Mouse (Mus musculus) midbrain, embryonic 16.5 days (tissue): Measurements from ENCODE around the gene Dcst2. TPM values are rescaled to one million over a fixed set of nuclear protein-coding genes. Genes with fewer than 3 reads are reported as not detected.

Source experiments
- ATAC-seq: fragments of 200-750 bp; cut with Nextera tagmentation; 2 replicates; pipeline ENCODE4 v1.8.0; 2017; ENCODE audit warnings: moderate TSS enrichment
- H3K27ac ChIP-seq: fragments of 300-500 bp; sonication (generic); 2 replicates; pipeline ENCODE4 v1.5.1; 2014; ENCODE audit warnings: mild to moderate bottlenecking, low read length, mixed read lengths
- H3K27me3 ChIP-seq: fragments of 300-500 bp; sonication (generic); 2 replicates; pipeline ENCODE4 v1.6.1; 2014; ENCODE audit warnings: low read depth, low read length, mixed read lengths; ENCODE audit not compliant: control insufficient read depth, insufficient read depth
- H3K36me3 ChIP-seq: fragments of 300-500 bp; sonication (generic); 2 replicates; pipeline ENCODE4 v1.6.1; 2014; ENCODE audit warnings: mild to moderate bottlenecking, low read length, moderate library complexity, mixed read lengths; ENCODE audit not compliant: control insufficient read depth, insufficient read depth
- H3K4me1 ChIP-seq: fragments of 300-500 bp; sonication (generic); 2 replicates; pipeline ENCODE4 v1.6.1; 2014; ENCODE audit warnings: mild to moderate bottlenecking, low read length, mixed read lengths; ENCODE audit not compliant: control insufficient read depth, insufficient read depth
- H3K4me2 ChIP-seq: fragments of 300-500 bp; sonication (generic); 2 replicates; pipeline ENCODE4 v1.6.1; 2014; ENCODE audit warnings: mild to moderate bottlenecking, low read length, mixed read lengths
- H3K4me3 ChIP-seq: fragments of 300-500 bp; sonication (generic); 2 replicates; pipeline ENCODE4 v1.5.1; 2014; ENCODE audit warnings: low read depth, mild to moderate bottlenecking, low read length, moderate library complexity, mixed read lengths
- H3K9ac ChIP-seq: fragments of 300-500 bp; sonication (generic); 2 replicates; pipeline ENCODE4 v1.6.1; 2014; ENCODE audit warnings: low read depth, low read length, mixed read lengths
- H3K9me3 ChIP-seq: fragments of 300-500 bp; sonication (generic); replicated peaks from 2 replicates; pipeline ENCODE4 v1.6.1; 2014; ENCODE audit warnings: mild to moderate bottlenecking, low read length, mixed read lengths; ENCODE audit not compliant: control insufficient read depth, poor library complexity, severe bottlenecking
- WGBS: fragments of 180-500 bp; shearing (Covaris S2); extraction: QIAGEN DNeasy Blood & Tissue Kit; methylation state at CpG from one replicate; pipeline ENCODE4 v1.1.7; 2014; 5-methylcytosine and 5-hydroxymethylcytosine counted together
- polyA plus RNA-seq: library from polyadenylated mRNA; unstranded; fragments of >200 nt; fragmentation: Nextera tagmentation; extraction: Ambion mirVana; gene quantifications from 2 replicates; pipeline ENCODE4 v1.2.1, GENCODE M21; 2015

Gene Dcst2
- polyA plus RNA-seq, 1 experiment from 2014 or later = 0.25 TPM

DNA sequence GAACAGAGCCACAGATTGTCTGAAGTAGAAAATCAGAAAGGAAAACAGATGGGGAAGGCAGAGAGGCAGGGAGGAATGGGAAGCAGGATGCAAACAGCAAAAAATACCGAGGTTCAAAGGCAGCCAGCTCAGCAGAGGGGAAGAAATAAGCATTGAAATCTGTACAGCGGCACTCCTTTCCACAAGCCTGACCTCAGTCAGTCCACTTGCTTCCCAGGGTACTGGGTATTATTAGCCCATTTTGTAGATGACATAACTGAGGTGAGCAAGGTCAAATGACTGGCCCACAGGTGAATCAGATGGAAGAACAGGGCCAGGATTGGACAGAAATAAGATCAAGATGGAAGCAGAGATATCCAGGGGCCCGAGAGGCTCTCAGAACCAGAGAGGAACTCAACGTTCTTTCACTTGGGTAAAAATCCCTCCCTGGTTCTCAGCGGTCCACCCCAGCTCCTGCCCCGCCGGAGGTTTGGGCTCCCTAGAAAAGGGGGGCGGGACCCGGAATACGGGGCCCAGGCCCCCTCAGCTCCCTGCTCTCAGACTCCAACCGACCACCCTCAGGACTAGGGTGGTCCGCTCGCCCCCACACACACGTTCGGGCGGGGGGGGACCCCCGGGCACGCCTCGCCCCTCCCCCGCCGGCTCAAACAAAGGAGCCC is 24.6 kb upstream of the Dcst2 start:
- Histone ChIP-seq H3K4me3 (peak overlapping the region; percentile 75), H3K36me3 (no peaks in the 10 kb centered on the region), H3K27ac (peak overlapping the region; percentile 59), H3K9ac (peak overlapping the region; percentile 80), H3K9me3 (no peaks in the 10 kb centered on the region), H3K4me1 (peaks cover 41% of the 10 kb centered on the region), H3K27me3 (no peaks in the 10 kb centered on the region), H3K4me2 (peak overlapping the region; percentile 97)
- under 1% methylated on average over 17 of the region's 21 CpGs for WGBS
- peak; percentile 14; the same call in 1 of the 2 replicates for ATAC-seq

DNA sequence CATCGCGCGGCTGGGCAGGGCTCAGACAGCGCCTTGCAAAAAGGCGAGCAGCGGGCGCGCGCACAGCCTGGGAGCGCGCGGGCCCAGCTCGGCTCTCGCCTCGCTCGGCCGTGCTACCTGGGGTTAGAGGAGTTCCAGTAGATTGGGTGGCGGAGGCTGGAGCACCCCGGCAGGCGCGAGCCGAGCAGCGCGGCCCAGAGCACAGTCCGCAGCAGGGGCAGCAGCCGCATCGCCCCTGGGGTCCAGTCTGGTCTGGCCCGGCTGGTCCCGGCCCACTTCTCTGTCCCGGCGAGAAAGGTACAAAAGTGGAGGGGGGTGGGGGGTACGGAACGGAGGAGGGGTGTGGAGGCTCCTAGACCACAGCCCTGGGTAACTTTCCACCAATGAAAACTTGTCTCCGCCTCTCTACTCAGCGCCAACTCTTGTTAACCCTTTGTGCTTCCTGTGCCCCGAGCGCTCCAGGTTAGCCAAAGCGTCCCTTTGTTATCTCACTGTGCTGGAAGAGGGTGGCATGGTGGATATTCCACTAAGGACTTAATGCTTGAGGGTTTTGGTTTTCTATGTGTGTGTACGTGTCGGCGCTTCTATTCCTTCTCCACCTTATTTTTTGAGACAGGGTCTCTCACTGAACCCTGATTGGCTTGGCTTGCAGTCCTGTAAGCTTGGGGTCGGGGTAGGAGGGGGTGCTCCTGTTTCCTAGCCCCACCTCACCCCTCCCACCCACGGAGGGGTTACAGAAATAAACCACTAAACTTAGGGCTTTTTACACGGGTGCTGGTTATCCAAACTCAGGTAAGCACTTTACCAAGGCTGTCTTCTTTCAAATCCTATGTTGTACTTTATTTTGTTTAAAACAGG is 23.8 kb upstream of the Dcst2 start, which contains the start of gene Efna4:
Gene Efna4 (minus strand): TSS at position 308 of the 858 bp plus-strand sequence.
- 1% methylated on average over 39 of the region's 44 CpGs for WGBS
- H3K9me3 ChIP-seq = no peaks in the 10 kb centered on the region
- peak within 1 kb of the TSS; percentile 80 for H3K9ac ChIP-seq
- H3K36me3 ChIP-seq = no peaks in the 10 kb centered on the region
- peaks cover 35% of the 10 kb centered on the region for H3K4me1 ChIP-seq
- H3K27me3 ChIP-seq = no peaks in the 10 kb centered on the region
- peak within 1 kb of the TSS; percentile 75 for H3K4me3 ChIP-seq
- peak; percentile 63 for ATAC-seq
- H3K27ac ChIP-seq = peak within 1 kb of the TSS; percentile 59
- peak within 1 kb of the TSS; percentile 97 for H3K4me2 ChIP-seq

GRCm38 (mm10) chr3:89339416-89339815 is 22.4 kb upstream of the Dcst2 start:
- no peak overlapping the region for H3K27ac ChIP-seq
- H3K9ac ChIP-seq = no peak overlapping the region
- H3K4me3 ChIP-seq = no peak overlapping the region
- H3K4me1 ChIP-seq = peaks cover 34% of the 10 kb centered on the region
- H3K9me3 ChIP-seq = no peaks in the 10 kb centered on the region
- no peak for ATAC-seq
- H3K4me2 ChIP-seq = no peak overlapping the region
- H3K36me3 ChIP-seq = no peaks in the 10 kb centered on the region
- H3K27me3 ChIP-seq = no peaks in the 10 kb centered on the region
- WGBS = 26% methylated on average over 8 of the region's 8 CpGs

GRCm38 (mm10) chr3:89340465-89340864 is 21.3 kb upstream of the Dcst2 start:
- peak overlapping the region; percentile 29 for H3K4me3 ChIP-seq
- no peaks in the 10 kb centered on the region for H3K36me3 ChIP-seq
- peak overlapping the region; percentile 40 for H3K9ac ChIP-seq
- H3K9me3 ChIP-seq = no peaks in the 10 kb centered on the region
- H3K4me1 ChIP-seq = peaks cover 34% of the 10 kb centered on the region
- 3% methylated on average over 11 of the region's 11 CpGs for WGBS
- peak; percentile 37 for ATAC-seq
- no peaks in the 10 kb centered on the region for H3K27me3 ChIP-seq
- no peak overlapping the region for H3K27ac ChIP-seq
- H3K4me2 ChIP-seq = peak overlapping the region; percentile 63

- H3K4me1 ChIP-seq = peaks cover 29% of the 10 kb centered on the region
- no peaks in the 10 kb centered on the region for H3K36me3 ChIP-seq
- H3K27me3 ChIP-seq = no peaks in the 10 kb centered on the region
- H3K9me3 ChIP-seq = no peaks in the 10 kb centered on the region
- H3K27ac ChIP-seq = no peak overlapping the region
- H3K4me2 ChIP-seq = no peak overlapping the region
- no peak overlapping the region for H3K4me3 ChIP-seq
- no peak overlapping the region for H3K9ac ChIP-seq
- no peak for ATAC-seq
- WGBS = 78% methylated on average over 4 of the region's 4 CpGs
Observed at GRCm38 (mm10) chr3:89341794-89342193, 20.0 kb upstream of the Dcst2 start.

- H3K4me1 ChIP-seq = peaks cover 18% of the 10 kb centered on the region
- ATAC-seq = no peak
- 83% methylated on average over 7 of the region's 7 CpGs for WGBS
- no peak overlapping the region for H3K4me2 ChIP-seq
- no peaks in the 10 kb centered on the region for H3K27me3 ChIP-seq
- no peak overlapping the region for H3K4me3 ChIP-seq
- no peak overlapping the region for H3K27ac ChIP-seq
- H3K9ac ChIP-seq = no peak overlapping the region
- H3K9me3 ChIP-seq = no peaks in the 10 kb centered on the region
- H3K36me3 ChIP-seq = no peaks in the 10 kb centered on the region
Observed at GRCm38 (mm10) chr3:89343279-89343678, 18.5 kb upstream of the Dcst2 start.

- no peaks in the 10 kb centered on the region for H3K9me3 ChIP-seq
- no peak overlapping the region for H3K4me2 ChIP-seq
- no peak overlapping the region for H3K4me3 ChIP-seq
- no peaks in the 10 kb centered on the region for H3K36me3 ChIP-seq
- H3K9ac ChIP-seq = no peak overlapping the region
- 85% methylated on average over 10 of the region's 10 CpGs for WGBS
- no peak overlapping the region for H3K27ac ChIP-seq
- peaks cover 14% of the 10 kb centered on the region; the same call in 1 of the 2 replicates for H3K4me1 ChIP-seq
- peaks cover 3% of the 10 kb centered on the region; the same call in 1 of the 2 replicates for H3K27me3 ChIP-seq
- ATAC-seq = no peak
Observed at GRCm38 (mm10) chr3:89346815-89347540, 14.8 kb upstream of the Dcst2 start.

DNA sequence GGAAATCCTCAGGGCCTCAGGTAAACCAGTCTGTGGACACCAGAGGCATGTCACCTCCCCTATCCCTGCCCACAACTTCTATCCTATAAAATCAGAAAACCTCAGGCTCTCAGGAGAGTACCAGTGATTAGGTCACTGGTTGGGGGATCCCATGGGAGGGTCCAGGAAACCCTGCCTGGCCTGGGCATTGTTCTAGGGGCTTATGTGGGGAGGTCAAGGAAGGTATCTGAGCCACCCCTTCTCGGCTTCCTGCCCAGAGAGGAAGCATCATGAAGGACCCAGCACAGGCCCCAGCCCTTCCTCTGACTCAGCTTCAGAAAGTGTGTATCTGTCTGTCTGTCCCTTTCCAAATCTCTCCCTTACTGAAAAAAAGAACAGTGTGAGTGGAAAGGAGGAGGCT is 13.9 kb upstream of the Dcst2 start:
- Histone ChIP-seq H3K36me3 (no peaks in the 10 kb centered on the region), H3K9me3 (no peaks in the 10 kb centered on the region), H3K4me2 (no peak overlapping the region), H3K27me3 (peaks cover 3% of the 10 kb centered on the region; the same call in 1 of the 2 replicates), H3K4me3 (no peak overlapping the region), H3K9ac (no peak overlapping the region), H3K27ac (no peak overlapping the region), H3K4me1 (peaks cover 14% of the 10 kb centered on the region; the same call in 1 of the 2 replicates)
- no peak for ATAC-seq
- 48% methylated on average over 1 of the region's 1 CpGs for WGBS
